Mouse (Mus musculus): ENCODE data around the gene Rps16. TPM values are rescaled to one million over a fixed set of nuclear protein-coding genes. Genes with fewer than 3 reads are reported as not detected.

The Rps16 gene
- 1,274 TPM for polyA plus RNA-seq (2017; shearing (Covaris generic))

GRCm38 (mm10) chr7:28350155-28350883 lies at the start of gene Rps16:
Gene Rps16 (plus strand): TSS chr7:28350652.

GRCm38 (mm10) chr7:28301616-28302433 lies 48.6 kb upstream of the Rps16 start, which contains the start of gene Dll3:
Gene Dll3 (minus strand): TSS chr7:28302238.

GRCm38 (mm10) chr7:28311926-28312543 lies 38.4 kb upstream of the Rps16 start, which contains the start of gene Timm50:
Gene Timm50 (minus strand): TSS chr7:28312072.

GRCm38 (mm10) chr7:28338108-28338998 lies 12.1 kb upstream of the Rps16 start, which contains the start of gene Supt5:
Gene Supt5 (minus strand): TSS chr7:28338746.

GRCm38 (mm10) chr7:28372251-28373108 lies 22.0 kb downstream of the Rps16 start, which contains the start of gene Plekhg2:
Gene Plekhg2 (minus strand): TSS chr7:28372599.

GRCm38 (mm10) chr7:28380237-28381016 lies 30.0 kb downstream of the Rps16 start, which contains the start of gene Zfp36:
Gene Zfp36 (minus strand): TSS chr7:28380253.

GRCm38 (mm10) chr7:28392429-28393271 lies 42.2 kb downstream of the Rps16 start, which contains the start of the genes Med29 and Paf1:
Gene Med29 (minus strand): TSS chr7:28392708.
Gene Paf1 (plus strand): TSS chr7:28392951.

Other genes with a start within 250 kb of the Rps16 start
- gene 9530053A07Rik, start 221.2 kb upstream of the Rps16 start, polyA plus RNA-seq (2017; shearing (Covaris generic)) = not detected
- gene Fbl, start 180.9 kb upstream of the Rps16 start, polyA plus RNA-seq (2017; shearing (Covaris generic)) = 229 TPM
- 4.7 TPM for gene Dyrk1b, start 171.2 kb upstream of the Rps16 start, polyA plus RNA-seq (2017; shearing (Covaris generic))
- 0.46 TPM for gene Eid2, start 82.8 kb upstream of the Rps16 start, polyA plus RNA-seq (2017; shearing (Covaris generic))
- 1.2 TPM for gene Eid2b, start 72.9 kb upstream of the Rps16 start, polyA plus RNA-seq (2017; shearing (Covaris generic))
- gene Selenov, start 59.5 kb upstream of the Rps16 start, polyA plus RNA-seq (2017; shearing (Covaris generic)) = not detected
- not detected for gene Dll3, start 48.4 kb upstream of the Rps16 start, polyA plus RNA-seq (2017; shearing (Covaris generic))
- 37.1 TPM for gene Timm50, start 38.6 kb upstream of the Rps16 start, polyA plus RNA-seq (2017; shearing (Covaris generic))
- gene Supt5, start 11.9 kb upstream of the Rps16 start, polyA plus RNA-seq (2017; shearing (Covaris generic)) = 218 TPM
- gene Plekhg2, start 21.9 kb downstream of the Rps16 start, polyA plus RNA-seq (2017; shearing (Covaris generic)) = 101 TPM
- gene Zfp36, start 29.6 kb downstream of the Rps16 start, polyA plus RNA-seq (2017; shearing (Covaris generic)) = 289 TPM
- gene Med29, start 42.1 kb downstream of the Rps16 start, polyA plus RNA-seq (2017; shearing (Covaris generic)) = 33.4 TPM
- gene Paf1, start 42.3 kb downstream of the Rps16 start, polyA plus RNA-seq (2017; shearing (Covaris generic)) = 96.0 TPM
- 477 TPM for gene Gmfg, start 86.8 kb downstream of the Rps16 start, polyA plus RNA-seq (2017; shearing (Covaris generic))
- gene Lrfn1, start 101.3 kb downstream of the Rps16 start, polyA plus RNA-seq (2017; shearing (Covaris generic)) = 0.11 TPM
- not detected for gene Ifnl2, start 159.8 kb downstream of the Rps16 start, polyA plus RNA-seq (2017; shearing (Covaris generic))
- not detected for gene Ifnl3, start 172.2 kb downstream of the Rps16 start, polyA plus RNA-seq (2017; shearing (Covaris generic))
- gene Sycn, start 190.2 kb downstream of the Rps16 start, polyA plus RNA-seq (2017; shearing (Covaris generic)) = not detected
- gene Nccrp1, start 196.6 kb downstream of the Rps16 start, polyA plus RNA-seq (2017; shearing (Covaris generic)) = not detected
- gene Samd4b, start 247.5 kb downstream of the Rps16 start, polyA plus RNA-seq (2017; shearing (Covaris generic)) = 4.4 TPM
- 5.0 TPM for gene Pak4, start 247.5 kb downstream of the Rps16 start, polyA plus RNA-seq (2017; shearing (Covaris generic))